Mouse (Mus musculus) liver, embryonic 12.5 days (tissue): ENCODE data around the gene Ythdf2. TPM values are rescaled to one million over a fixed set of nuclear protein-coding genes. Genes with fewer than 3 reads are reported as not detected.

Experiments used
- ATAC-seq: fragments of 200-750 bp; cut with Nextera tagmentation; 2 replicates; pipeline ENCODE4 v1.8.0; 2017; ENCODE audit warnings: moderate number of reproducible peaks, mild to moderate bottlenecking, moderate library complexity
- H3K27ac ChIP-seq: fragments of 300-500 bp; sonication (generic); 2 replicates; pipeline ENCODE4 v1.5.1; 2016; ENCODE audit warnings: mild to moderate bottlenecking
- H3K27me3 ChIP-seq: fragments of 300-500 bp; sonication (generic); replicated peaks from 2 replicates; pipeline ENCODE4 v1.6.1; 2016; ENCODE audit warnings: mild to moderate bottlenecking, moderate library complexity
- H3K36me3 ChIP-seq: fragments of 300-500 bp; sonication (generic); 2 replicates; pipeline ENCODE4 v1.6.1; 2016; ENCODE audit warnings: mild to moderate bottlenecking, moderate library complexity
- H3K4me1 ChIP-seq: fragments of 300-500 bp; sonication (generic); 2 replicates; pipeline ENCODE4 v1.6.1; 2016
- H3K4me2 ChIP-seq: fragments of 300-500 bp; sonication (generic); 2 replicates; pipeline ENCODE4 v1.6.1; 2016; ENCODE audit warnings: mild to moderate bottlenecking, moderate library complexity
- H3K4me3 ChIP-seq: fragments of 300-500 bp; sonication (generic); 2 replicates; pipeline ENCODE4 v1.5.1; 2016; ENCODE audit warnings: mild to moderate bottlenecking, moderate library complexity
- H3K9ac ChIP-seq: fragments of 300-500 bp; sonication (generic); 2 replicates; pipeline ENCODE4 v1.6.1; 2016; ENCODE audit warnings: mild to moderate bottlenecking, moderate library complexity
- H3K9me3 ChIP-seq: fragments of 300-500 bp; sonication (generic); replicated peaks from 2 replicates; pipeline ENCODE4 v1.6.1; 2016; ENCODE audit warnings: mild to moderate bottlenecking, moderate library complexity
- WGBS: fragments of 180-500 bp; shearing (Covaris S2); methylation state at CpG from one replicate; pipeline ENCODE4 v1.1.7; 2016; ENCODE audit not compliant: insufficient replicate concordance; 5-methylcytosine and 5-hydroxymethylcytosine counted together
- microRNA-seq: library from miRNA; unstranded; fragments of <30 nt; microRNA quantifications from one replicate; pipeline ENCODE4, GENCODE M21; 2017
- polyA plus RNA-seq: library from polyadenylated mRNA; unstranded; fragments of >200 nt; fragmentation: Nextera tagmentation; extraction: Ambion mirVana; gene quantifications from 2 replicates; pipeline ENCODE4 v1.2.1, GENCODE M21; 2016

The Ythdf2 gene
- polyA plus RNA-seq, 1 experiment from 2014 or later = 53.1 TPM

DNA sequence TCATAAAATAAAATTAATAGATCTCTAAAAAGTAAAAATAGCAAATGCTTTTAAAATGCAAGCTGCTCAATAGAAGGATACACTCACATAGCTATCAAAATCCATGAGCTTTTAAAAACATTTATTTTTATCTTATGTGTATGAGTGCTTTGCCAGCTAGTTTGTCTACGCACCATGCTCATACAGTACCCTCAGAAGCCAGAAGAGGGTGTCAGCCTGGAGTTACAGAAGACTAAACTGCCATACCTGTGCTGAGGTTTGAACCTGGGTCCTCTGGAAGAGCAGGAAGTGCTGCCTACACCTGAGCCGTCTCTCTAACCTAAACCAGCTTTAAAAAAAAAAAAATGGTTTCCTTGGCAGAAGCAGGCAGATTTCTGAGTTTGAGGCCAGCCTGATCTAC, 73.5 kb downstream of the Ythdf2 start:
- ATAC-seq = no peak
- 66% methylated on average over 2 of the region's 2 CpGs for WGBS
- Histone ChIP-seq H3K36me3 (no peaks in the 10 kb centered on the region), H3K4me3 (no peak overlapping the region), H3K27me3 (peaks cover 44% of the 10 kb centered on the region), H3K4me2 (no peak overlapping the region), H3K27ac (no peak overlapping the region), H3K9ac (no peak overlapping the region), H3K9me3 (no peaks in the 10 kb centered on the region), H3K4me1 (no peaks in the 10 kb centered on the region)

DNA sequence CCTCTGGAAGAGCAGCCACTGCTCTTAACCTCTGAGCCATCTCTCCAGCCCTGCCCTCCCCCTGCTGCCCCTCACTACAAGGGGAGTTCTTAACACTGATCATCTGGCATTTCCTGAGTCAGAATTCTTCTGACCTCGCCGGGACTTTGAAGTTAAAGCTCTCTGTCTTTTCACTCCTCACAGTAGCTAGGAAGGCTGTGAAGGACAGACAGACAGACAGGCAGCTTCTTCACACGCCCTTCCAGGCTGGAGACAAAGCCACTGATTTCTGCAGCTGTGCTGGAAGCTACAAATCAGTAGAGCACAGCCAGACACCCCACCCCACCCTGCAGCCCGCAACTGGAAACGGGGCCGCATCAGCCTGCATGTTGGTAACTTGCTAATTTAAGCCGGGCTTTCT, 75.1 kb downstream of the Ythdf2 start:
- Histone ChIP-seq H3K4me2 (no peak overlapping the region), H3K36me3 (no peaks in the 10 kb centered on the region), H3K27me3 (peaks cover 28% of the 10 kb centered on the region), H3K9ac (no peak overlapping the region), H3K4me1 (no peaks in the 10 kb centered on the region), H3K27ac (no peak overlapping the region), H3K9me3 (no peaks in the 10 kb centered on the region), H3K4me3 (no peak overlapping the region)
- no peak for ATAC-seq
- WGBS = 56% methylated on average over 7 of the region's 7 CpGs

Small RNA genes lying within 50 kb of the gene (microRNA-seq; reads per million reads assigned to microRNA genes)
- gene Gm22033 = not detected

Other genes starting within 250 kb of the Ythdf2 start
- gene Gm10300, start 137.6 kb downstream of the Ythdf2 start, polyA plus RNA-seq = 0.42 and 0.45 TPM in 2 replicates
- 177 and 187 TPM in 2 replicates for gene Epb41, start 137.0 kb downstream of the Ythdf2 start, polyA plus RNA-seq
- gene Oprd1, start 67.8 kb downstream of the Ythdf2 start, polyA plus RNA-seq = 0.24 and 0.39 TPM in 2 replicates
- gene Gmeb1, start 49.3 kb upstream of the Ythdf2 start, polyA plus RNA-seq = 19.1 and 19.5 TPM in 2 replicates
- gene Taf12, start 62.1 kb upstream of the Ythdf2 start, polyA plus RNA-seq = 61.7 and 61.8 TPM in 2 replicates
- gene Rab42, start 91.1 kb upstream of the Ythdf2 start, polyA plus RNA-seq = 0.61 and 1.0 TPM in 2 replicates
- 48.2 and 50.8 TPM in 2 replicates for gene Trnau1ap, start 117.2 kb upstream of the Ythdf2 start, polyA plus RNA-seq
- 91.9 and 102 TPM in 2 replicates for gene Rcc1, start 141.3 kb upstream of the Ythdf2 start, polyA plus RNA-seq
- gene Phactr4, start 210.2 kb upstream of the Ythdf2 start, polyA plus RNA-seq = 14.4 and 14.5 TPM in 2 replicates